Mouse (Mus musculus) bone marrow, adult 2 months (tissue): ENCODE measurements at regions not wholly inside any gene's neighbourhood (a gene's known extent, or its start where the extent isn't known, plus 50 kb on each side); places are given as distances from the start of the nearest gene placed in this dataset.

Source experiments
- H3K27ac ChIP-seq: fragments of 200-500 bp; 2 replicates; pipeline ENCODE4 v1.5.1; 2012; ENCODE audit warnings: low read depth, mild to moderate bottlenecking, control low read depth, inconsistent platforms, low read length; ENCODE audit not compliant: control insufficient read depth, poor library complexity, insufficient read depth
- H3K4me1 ChIP-seq: fragments of 200-500 bp; 2 replicates; pipeline ENCODE4 v1.6.1; 2011; ENCODE audit warnings: low read length; ENCODE audit not compliant: control insufficient read depth, insufficient read depth
- H3K4me3 ChIP-seq: fragments of 200-500 bp; replicated peaks from 2 replicates; pipeline ENCODE3; 2011; ENCODE audit warnings: mild to moderate bottlenecking, low read depth, low read length, control low read depth; ENCODE audit not compliant: control insufficient read depth
- CTCF ChIP-seq: fragments of 200-500 bp; IDR thresholded peaks from 2 replicates; pipeline ENCODE4 v1.5.1; 2011; ENCODE audit warnings: low read length, control low read depth; ENCODE audit not compliant: control insufficient read depth, insufficient read depth
- POLR2A ChIP-seq: fragments of 200-500 bp; IDR thresholded peaks from 2 replicates; pipeline ENCODE4 v1.6.1; 2011; ENCODE audit warnings: low read depth, mild to moderate bottlenecking, control low read depth, low read length, borderline replicate concordance; ENCODE audit not compliant: control insufficient read depth
- WGBS: fragments of 180-500 bp; shearing (Covaris S2); methylation state at CpG from one replicate; pipeline ENCODE4 v1.1.7; 2018; 5-methylcytosine and 5-hydroxymethylcytosine counted together

- Histone ChIP-seq H3K4me3 (no peak overlapping the region), H3K4me1 (no peaks in the 10 kb centered on the region), H3K27ac (no peak overlapping the region)
- WGBS, result 80% methylated on average over 4 of the region's 4 CpGs
- TF ChIP-seq CTCF (no peak), POLR2A (no peak)
Measured at GRCm38 (mm10) chr3:41298776-41299175, 215.9 kb upstream of the Pgrmc2 start.

- Histone ChIP-seq H3K4me3 (no peak overlapping the region), H3K4me1 (no peaks in the 10 kb centered on the region), H3K27ac (no peak overlapping the region)
- 81% methylated on average over 11 of the region's 11 CpGs for WGBS
- TF ChIP-seq POLR2A (no peak), CTCF (no peak)
Measured at GRCm38 (mm10) chr3:41296152-41296809, 213.4 kb upstream of the Pgrmc2 start.

GRCm38 (mm10) chr3:41295150-41295549 is 212.3 kb upstream of the Pgrmc2 start:
- no peaks in the 10 kb centered on the region for H3K4me1 ChIP-seq
- no peak overlapping the region for H3K27ac ChIP-seq
- TF ChIP-seq POLR2A, result no peak
- no peak for TF ChIP-seq CTCF
- no peak overlapping the region for H3K4me3 ChIP-seq
- WGBS, result 71% methylated on average over 8 of the region's 8 CpGs

- Histone ChIP-seq H3K4me3 (no peak overlapping the region), H3K27ac (no peak overlapping the region), H3K4me1 (no peaks in the 10 kb centered on the region)
- TF ChIP-seq POLR2A (no peak), CTCF (no peak)
- 70% methylated on average over 11 of the region's 11 CpGs for WGBS
Measured at GRCm38 (mm10) chr3:41290535-41291307, 207.9 kb upstream of the Pgrmc2 start.

- H3K4me3 ChIP-seq, result no peak overlapping the region
- no peak overlapping the region for H3K27ac ChIP-seq
- TF ChIP-seq POLR2A (no peak), CTCF (no peak)
- no peaks in the 10 kb centered on the region for H3K4me1 ChIP-seq
- WGBS, result 81% methylated on average over 4 of the region's 4 CpGs
Measured at GRCm38 (mm10) chr3:41288735-41289134, 205.9 kb upstream of the Pgrmc2 start.

- TF ChIP-seq POLR2A (no peak), CTCF (no peak)
- Histone ChIP-seq H3K27ac (no peak overlapping the region), H3K4me1 (no peaks in the 10 kb centered on the region), H3K4me3 (no peak overlapping the region)
- 91% methylated on average over 4 of the region's 4 CpGs for WGBS
Measured at GRCm38 (mm10) chr3:41288066-41288465, 205.2 kb upstream of the Pgrmc2 start.

GRCm38 (mm10) chr3:41285336-41285735 is 202.5 kb upstream of the Pgrmc2 start:
- TF ChIP-seq CTCF (no peak), POLR2A (no peak)
- WGBS, result 75% methylated on average over 5 of the region's 5 CpGs
- Histone ChIP-seq H3K4me3 (no peak overlapping the region), H3K27ac (no peak overlapping the region), H3K4me1 (no peaks in the 10 kb centered on the region)

- WGBS, result 9% methylated on average over 13 of the region's 13 CpGs
- H3K27ac ChIP-seq, result no peak overlapping the region
- no peak overlapping the region for H3K4me3 ChIP-seq
- TF ChIP-seq CTCF (no peak), POLR2A (no peak)
- no peaks in the 10 kb centered on the region for H3K4me1 ChIP-seq
Measured at GRCm38 (mm10) chr3:41284897-41285296, 202.1 kb upstream of the Pgrmc2 start.
